Mouse (Mus musculus): Measurements from ENCODE around the gene Sys1.

GRCm38 (mm10) chr2:164417198-164417597 lies 39.6 kb upstream of the Sys1 start:
- no peak for TF ChIP-seq GATA1 (IDR thresholded peaks at IDR 0.05; ENCODE audit: borderline replicate concordance, low read length)
- TF ChIP-seq FLI1 (IDR thresholded peaks at IDR 0.05; ENCODE audit: low read length), result no peak
